Mouse (Mus musculus): ENCODE data around the gene Arl4d. TPM values are rescaled to one million over a fixed set of nuclear protein-coding genes. Genes with fewer than 3 reads are reported as not detected.

Gene Arl4d
- total RNA-seq, 2 experiments from 2014 or later = 7.1 to 10.7 TPM

- no peak for DNase-seq
- intact Hi-C loops (cut with DNase I; ENCODE audit: low total_unique reads) = no loop called here
These were observed 7.8 kb downstream of the Arl4d start for GRCm38 (mm10) chr11:101673010-101673642.

GRCm38 (mm10) chr11:101674106-101674505 lies 8.8 kb downstream of the Arl4d start:
- DNase-seq = no peak
- intact Hi-C loops (cut with DNase I; ENCODE audit: low total_unique reads) = no loop called here

GRCm38 (mm10) chr11:101675349-101675748 lies 10.0 kb downstream of the Arl4d start:
- intact Hi-C loops (cut with DNase I; ENCODE audit: low total_unique reads) = no loop called here
- DNase-seq = no peak

- no peak for DNase-seq
- intact Hi-C loops (cut with DNase I; ENCODE audit: low total_unique reads) = no loop called here
These were observed 12.3 kb downstream of the Arl4d start for GRCm38 (mm10) chr11:101677655-101678054.

- intact Hi-C loops (cut with DNase I; ENCODE audit: low total_unique reads) = no loop called here
These were observed 13.4 kb downstream of the Arl4d start for GRCm38 (mm10) chr11:101678770-101679169.

GRCm38 (mm10) chr11:101679907-101680306 lies 14.6 kb downstream of the Arl4d start:
- intact Hi-C loops (cut with DNase I; ENCODE audit: low total_unique reads) = no loop called here
- DNase-seq = no peak

More at GRCm38 (mm10) chr11:101678770-101679169, 13.4 kb downstream of the Arl4d start:
- DNase-seq = no peak

- no peak for DNase-seq
- intact Hi-C loops (cut with DNase I; ENCODE audit: low total_unique reads) = no loop called here
These were observed 15.4 kb downstream of the Arl4d start for GRCm38 (mm10) chr11:101680634-101681325.

- intact Hi-C loops (cut with DNase I; ENCODE audit: low total_unique reads) = no loop called here
- DNase-seq = no peak
These were observed 16.6 kb downstream of the Arl4d start for GRCm38 (mm10) chr11:101681968-101682367.

GRCm38 (mm10) chr11:101682410-101682960 lies 17.1 kb downstream of the Arl4d start:
- intact Hi-C loops (cut with DNase I; ENCODE audit: low total_unique reads) = no loop called here
- no peak for DNase-seq

- intact Hi-C loops (cut with DNase I; ENCODE audit: low total_unique reads) = no loop called here
These were observed 22.3 kb downstream of the Arl4d start for GRCm38 (mm10) chr11:101687351-101688301.

GRCm38 (mm10) chr11:101689701-101690113 lies 24.4 kb downstream of the Arl4d start:
- intact Hi-C loops (cut with DNase I; ENCODE audit: low total_unique reads) = loop anchor here (5.0 kb wide), 1 partner anchor 802 kb away; no protein-coding TSS in a partner anchor
- no peak for DNase-seq

More at GRCm38 (mm10) chr11:101687351-101688301, 22.3 kb downstream of the Arl4d start:
- DNase-seq = peak; percentile 76

GRCm38 (mm10) chr11:101690326-101690725 lies 25.0 kb downstream of the Arl4d start:
- intact Hi-C loops (cut with DNase I; ENCODE audit: low total_unique reads) = loop anchor here (5.0 kb wide), 1 partner anchor 803 kb away; no protein-coding TSS in a partner anchor
- DNase-seq = no peak

- intact Hi-C loops (cut with DNase I; ENCODE audit: low total_unique reads) = no loop called here
- DNase-seq = no peak
These were observed 30.7 kb downstream of the Arl4d start for GRCm38 (mm10) chr11:101695906-101696661.

- DNase-seq = no peak
- intact Hi-C loops (cut with DNase I; ENCODE audit: low total_unique reads) = no loop called here
These were observed 32.0 kb downstream of the Arl4d start for GRCm38 (mm10) chr11:101697156-101697861.

- intact Hi-C loops (cut with DNase I; ENCODE audit: low total_unique reads) = no loop called here
These were observed 32.8 kb downstream of the Arl4d start for GRCm38 (mm10) chr11:101698114-101698513.

GRCm38 (mm10) chr11:101699556-101699955 lies 34.2 kb downstream of the Arl4d start:
- DNase-seq = no peak
- intact Hi-C loops (cut with DNase I; ENCODE audit: low total_unique reads) = no loop called here

More at GRCm38 (mm10) chr11:101698114-101698513, 32.8 kb downstream of the Arl4d start:
- DNase-seq = no peak

- DNase-seq = no peak
- intact Hi-C loops (cut with DNase I; ENCODE audit: low total_unique reads) = no loop called here
These were observed 34.6 kb downstream of the Arl4d start for GRCm38 (mm10) chr11:101699991-101700390.

GRCm38 (mm10) chr11:101700446-101700845 lies 35.1 kb downstream of the Arl4d start:
- intact Hi-C loops (cut with DNase I; ENCODE audit: low total_unique reads) = no loop called here
- DNase-seq = peak; percentile 43
